In the genomic region with DNA sequence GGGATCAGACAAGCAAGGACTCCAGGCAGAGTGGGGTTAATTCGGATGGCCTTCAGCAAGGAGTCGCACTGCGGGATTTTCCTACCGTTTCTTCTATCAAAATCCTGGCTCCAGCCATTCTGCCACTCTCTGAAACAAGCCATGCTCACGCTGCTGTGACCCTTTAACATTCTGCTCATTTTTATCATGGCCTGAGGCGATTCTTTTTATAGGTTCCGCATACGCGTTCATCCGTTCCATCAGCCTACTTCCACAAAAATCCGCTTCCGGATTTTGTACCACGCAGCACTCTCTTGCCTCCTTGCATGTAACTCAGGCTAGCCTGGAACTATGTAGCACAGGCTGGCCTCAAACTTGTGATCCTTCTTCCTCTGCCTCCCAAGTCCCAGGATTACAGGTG, we compare ENCODE assay signal across 7 mouse cellular contexts. TPM values are rescaled to one million over a fixed set of nuclear protein-coding genes. Genes with fewer than 3 reads are reported as not detected.
DNase-seq lines count a peak whose midpoint lies in the region; ATAC-seq and TF ChIP-seq lines count a peak whose summit lies in the region.

No protein-coding gene starts in this region.

- no peaks in the 10 kb centered on the region for H3K36me3 ChIP-seq in neural tube, embryonic 11.5 days (ENCODE audit: control insufficient read depth, insufficient read depth, low read length)
- no peaks in the 10 kb centered on the region for H3K36me3 ChIP-seq in lung, embryonic 15.5 days
- H3K36me3 ChIP-seq in stomach, embryonic 15.5 days = no peaks in the 10 kb centered on the region

- H3K4me2 ChIP-seq in neural tube, embryonic 11.5 days (ENCODE audit: low read depth) = peak overlapping the region; percentile 96
- H3K4me2 ChIP-seq in lung, embryonic 15.5 days = peak overlapping the region; percentile 94
- peak overlapping the region; percentile 98 for H3K4me2 ChIP-seq in stomach, embryonic 15.5 days

- H3K9me3 ChIP-seq in neural tube, embryonic 11.5 days (ENCODE audit: control insufficient read depth, low read length) = no peaks in the 10 kb centered on the region
- no peaks in the 10 kb centered on the region for H3K9me3 ChIP-seq in lung, embryonic 15.5 days
- H3K9me3 ChIP-seq in stomach, embryonic 15.5 days = no peaks in the 10 kb centered on the region

- no peak for TF ChIP-seq POLR2A in bone marrow macrophage, adult 2 months (IDR thresholded peaks at IDR 0.05; ENCODE audit: borderline replicate concordance, low read depth, low read length)

- no peak for TF ChIP-seq CTCF in bone marrow macrophage, adult 2 months (IDR thresholded peaks at IDR 0.05; ENCODE audit: low read depth, low read length)

- 4% methylated on average over 13 of the region's 13 CpGs for WGBS in neural tube, embryonic 11.5 days
- 2% methylated on average over 13 of the region's 13 CpGs for WGBS in lung, embryonic 15.5 days
- WGBS in stomach, embryonic 15.5 days = 2% methylated on average over 13 of the region's 13 CpGs

- H3K9ac ChIP-seq in neural tube, embryonic 11.5 days (ENCODE audit: low read length) = peak overlapping the region; percentile 67; the same call in 1 of the 2 replicates
- peak overlapping the region; percentile 53 for H3K9ac ChIP-seq in lung, embryonic 15.5 days
- peak overlapping the region; percentile 34; the same call in 1 of the 2 replicates for H3K9ac ChIP-seq in stomach, embryonic 15.5 days

- H3K27ac ChIP-seq in neural tube, embryonic 11.5 days (ENCODE audit: low read depth, low read length) = no peak overlapping the region
- peak overlapping the region; percentile 86 for H3K27ac ChIP-seq in bone marrow macrophage, adult 2 months (ENCODE audit: insufficient read depth, low read depth, low read length)
- peak overlapping the region; percentile 89 for H3K27ac ChIP-seq in lung, embryonic 15.5 days
- H3K27ac ChIP-seq in stomach, embryonic 15.5 days = peak overlapping the region; percentile 96

- H3K4me3 ChIP-seq in neural tube, embryonic 11.5 days (ENCODE audit: low read depth, low read length) = peak overlapping the region; percentile 71
- peak overlapping the region; percentile 89 for H3K4me3 ChIP-seq in bone marrow macrophage, adult 2 months (ENCODE audit: insufficient read depth, low read length)
- H3K4me3 ChIP-seq in lung, embryonic 15.5 days = peak overlapping the region; percentile 61
- peak overlapping the region; percentile 77 for H3K4me3 ChIP-seq in stomach, embryonic 15.5 days (replicated peaks)

- 0 out of 2 replicates have a peak, but pooled peaks cover 3% of the 10 kb centered on the region for H3K27me3 ChIP-seq in neural tube, embryonic 11.5 days (ENCODE audit: control insufficient read depth, insufficient read depth, low read length)
- no peaks in the 10 kb centered on the region for H3K27me3 ChIP-seq in lung, embryonic 15.5 days
- no peaks in the 10 kb centered on the region for H3K27me3 ChIP-seq in stomach, embryonic 15.5 days (replicated peaks)

- H3K4me1 ChIP-seq in neural tube, embryonic 11.5 days (ENCODE audit: control insufficient read depth, insufficient read depth, low read length) = 0 out of 2 replicates have a peak, but pooled peaks cover 4% of the 10 kb centered on the region
- peaks cover 10% of the 10 kb centered on the region for H3K4me1 ChIP-seq in bone marrow macrophage, adult 2 months (ENCODE audit: control insufficient read depth, insufficient read depth, low read length)
- peaks cover 14% of the 10 kb centered on the region for H3K4me1 ChIP-seq in lung, embryonic 15.5 days
- peaks cover 18% of the 10 kb centered on the region; the same call in 1 of the 2 replicates for H3K4me1 ChIP-seq in stomach, embryonic 15.5 days

- no peak for ATAC-seq in neural tube, embryonic 11.5 days (ENCODE audit: insufficient read depth, low FRiP score, low TSS enrichment)
- peak; percentile 36 to 54; a peak in 3 of 4 replicates for ATAC-seq in hematopoietic stem cell, adult 5-6 weeks (replicated peaks in 1 of 2; ENCODE audit: insufficient read depth in 1 of 2, low FRiP score in 2 of 2, low TSS enrichment in 1 of 2, low read depth in 1 of 2, poor library complexity in 2 of 2, severe bottlenecking in 2 of 2)
- no peak for ATAC-seq in lung, embryonic 15.5 days (ENCODE audit: borderline replicate concordance, extremely low read depth, low FRiP score, low TSS enrichment)
- ATAC-seq in stomach, embryonic 15.5 days (ENCODE audit: insufficient read depth, low FRiP score, low read depth) = no peak

- DNase-seq in neural tube, embryonic 11.5 days (ENCODE audit: low spot score) = no peak
- no peak for DNase-seq in neural tube, embryonic 10.5 days (ENCODE audit: extremely low spot score, low spot score)
- DNase-seq in gastrocnemius, adult 18-20 months (ENCODE audit: low spot score) = no peak

RNA-seq across cellular contexts. Expression of gene Sfxn5, which starts 0.5 kb away (rescaled TPM):
- polyA plus RNA-seq in neural tube, embryonic 11.5 days (2014; fragmentation: Nextera tagmentation; extraction: Ambion mirVana) = 5.5 and 5.7 TPM in 2 replicates
- polyA plus RNA-seq in bone marrow macrophage, adult 2 months (2012; ENCODE audit: insufficient read depth, insufficient read length, missing spikeins) = 14.2 and 15.2 TPM in 2 replicates
- 1.7 and 3.5 TPM in 2 replicates for total RNA-seq in hematopoietic stem cell, adult 5-6 weeks (2017)
- polyA plus RNA-seq in lung, embryonic 15.5 days (2015; fragmentation: Nextera tagmentation; extraction: Ambion mirVana) = 7.7 TPM in 2 replicates
- polyA plus RNA-seq in stomach, embryonic 15.5 days (2015; fragmentation: Nextera tagmentation; extraction: Ambion mirVana) = 11.0 and 11.5 TPM in 2 replicates
- total RNA-seq in gastrocnemius, adult 18-20 months (2021) = 1 to 10 TPM; 4.3 to 6.5 TPM

RNA-seq across cellular contexts. Expression of gene Rab11fip5, which starts 40.7 kb away (rescaled TPM):
- 4.4 and 5.5 TPM in 2 replicates for polyA plus RNA-seq in neural tube, embryonic 11.5 days (2014; fragmentation: Nextera tagmentation; extraction: Ambion mirVana)
- polyA plus RNA-seq in bone marrow macrophage, adult 2 months (2012; ENCODE audit: insufficient read depth, insufficient read length, missing spikeins) = 145 and 160 TPM in 2 replicates
- total RNA-seq in hematopoietic stem cell, adult 5-6 weeks (2017) = 8.2 and 12.1 TPM in 2 replicates
- 14.1 and 14.2 TPM in 2 replicates for polyA plus RNA-seq in lung, embryonic 15.5 days (2015; fragmentation: Nextera tagmentation; extraction: Ambion mirVana)
- polyA plus RNA-seq in stomach, embryonic 15.5 days (2015; fragmentation: Nextera tagmentation; extraction: Ambion mirVana) = 11.1 and 12.2 TPM in 2 replicates
- 10 to 100 TPM; 24.8 to 46.2 TPM for total RNA-seq in gastrocnemius, adult 18-20 months (2021)

Comparison
In these comparisons a context has a peak if more than half of its experiments do, and no peak if none do; other contexts are left out.
1. ATAC-seq: peak in hematopoietic stem cell, adult 5-6 weeks (2 of 2); none in neural tube, embryonic 11.5 days (single experiment), lung, embryonic 15.5 days (single experiment) and stomach, embryonic 15.5 days (single experiment).
2. Peak in every context shown above with its lines, with median percentiles within 50 percentile points of each other: H3K4me2 ChIP-seq, H3K4me3 ChIP-seq and H3K9ac ChIP-seq.